Mouse (Mus musculus): Measurements from ENCODE around the gene Dyrk2. TPM values are rescaled to one million over a fixed set of nuclear protein-coding genes. Genes with fewer than 3 reads are reported as not detected.

The Dyrk2 gene
- 39.4 to 52.4 TPM (median 44.3 TPM) in 4 replicates for total RNA-seq (2023; ENCODE audit: inconsistent age)

GRCm38 (mm10) chr10:118870201-118870980 is at the start of gene Dyrk2:
Gene Dyrk2 (minus strand): TSS chr10:118870209.

